Mouse (Mus musculus): ENCODE results near the gene Cmss1. TPM values are rescaled to one million over a fixed set of nuclear protein-coding genes. Genes with fewer than 3 reads are reported as not detected.

Gene Cmss1
- polyA plus RNA-seq, 1 experiment from 2014 or later: 19.1 TPM

DNA sequence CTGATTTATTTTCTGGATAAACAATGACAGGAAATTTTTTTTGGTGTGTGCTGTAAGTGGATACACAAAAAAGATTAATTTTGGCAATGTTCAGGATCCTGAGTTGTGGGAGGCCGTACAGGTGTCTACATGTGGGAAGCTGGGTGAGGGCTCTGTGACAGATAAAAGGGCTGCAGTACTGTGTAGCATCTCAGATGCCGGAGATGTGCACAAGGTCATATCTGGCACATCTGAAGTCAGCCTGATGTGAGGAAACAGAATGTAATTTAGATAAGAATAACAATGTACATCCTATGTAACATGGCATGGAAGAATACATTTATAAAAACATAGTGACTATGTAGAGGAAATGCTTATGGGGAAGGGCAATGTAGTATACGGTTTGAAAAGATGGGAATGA lies 293.2 kb downstream of the Cmss1 start:
- no peak overlapping the region for H3K4me2 ChIP-seq (ENCODE audit: low read depth, low read length)
- DNase-seq (no peak), ATAC-seq (no peak)
- no peaks in the 10 kb centered on the region for H3K9me3 ChIP-seq (ENCODE audit: low read length)
- no peaks in the 10 kb centered on the region for H3K27me3 ChIP-seq (ENCODE audit: insufficient read depth, low read length)
- WGBS (ENCODE audit: insufficient replicate concordance): 70% methylated on average over 3 of the region's 3 CpGs
- H3K27ac ChIP-seq (ENCODE audit: low read depth): no peak overlapping the region
- no peak overlapping the region for H3K9ac ChIP-seq (replicated peaks)
- no peaks in the 10 kb centered on the region for H3K36me3 ChIP-seq (replicated peaks; ENCODE audit: insufficient read depth, low read length)
- H3K4me3 ChIP-seq (ENCODE audit: low read depth, low read length): no peak overlapping the region
- TF ChIP-seq EP300 (IDR thresholded peaks at IDR 0.05; ENCODE audit: low read depth): no peak
- no peak for TF ChIP-seq CTCF (IDR thresholded peaks at IDR 0.05; ENCODE audit: low read depth)
- H3K4me1 ChIP-seq (ENCODE audit: insufficient read depth): no peaks in the 10 kb centered on the region

DNA sequence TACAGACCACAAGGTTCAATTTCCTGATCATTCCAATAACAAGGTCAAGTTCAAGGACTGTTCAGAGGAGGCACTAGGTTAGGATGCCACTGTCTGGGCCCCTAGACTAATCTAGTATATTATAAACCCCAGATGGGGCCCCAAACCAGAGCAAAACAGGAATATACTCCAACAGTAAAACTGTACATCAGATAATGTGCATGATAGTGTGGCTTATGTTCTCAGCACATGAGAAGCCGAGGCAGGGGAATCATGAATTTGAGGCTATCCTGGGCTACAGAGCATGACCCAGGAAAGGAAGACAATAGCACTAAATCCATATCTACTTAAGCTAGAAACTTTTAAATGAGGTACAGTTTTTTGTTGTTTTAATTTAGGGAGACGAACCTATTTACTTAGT lies 294.5 kb downstream of the Cmss1 start:
- Histone ChIP-seq H3K27me3 (ENCODE audit: insufficient read depth, low read length) (no peaks in the 10 kb centered on the region), H3K4me1 (ENCODE audit: insufficient read depth) (no peaks in the 10 kb centered on the region), H3K27ac (ENCODE audit: low read depth) (no peak overlapping the region), H3K9ac (replicated peaks) (no peak overlapping the region), H3K36me3 (replicated peaks; ENCODE audit: insufficient read depth, low read length) (no peaks in the 10 kb centered on the region), H3K9me3 (ENCODE audit: low read length) (no peaks in the 10 kb centered on the region), H3K4me3 (ENCODE audit: low read depth, low read length) (no peak overlapping the region), H3K4me2 (ENCODE audit: low read depth, low read length) (no peak overlapping the region)
- WGBS (ENCODE audit: insufficient replicate concordance): 67% methylated on average over 2 of the region's 2 CpGs
- TF ChIP-seq EP300 (IDR thresholded peaks at IDR 0.05; ENCODE audit: low read depth) (no peak), CTCF (IDR thresholded peaks at IDR 0.05; ENCODE audit: low read depth) (no peak)
- ATAC-seq: no peak
- no peak for DNase-seq

GRCm38 (mm10) chr16:57305463-57305862 lies 301.2 kb downstream of the Cmss1 start:
- H3K9ac ChIP-seq (replicated peaks): no peak overlapping the region
- 81% methylated on average over 6 of the region's 6 CpGs for WGBS (ENCODE audit: insufficient replicate concordance)
- H3K27me3 ChIP-seq (ENCODE audit: insufficient read depth, low read length): no peaks in the 10 kb centered on the region
- no peak overlapping the region for H3K4me3 ChIP-seq (ENCODE audit: low read depth, low read length)
- ATAC-seq: no peak
- DNase-seq: no peak
- no peak overlapping the region for H3K27ac ChIP-seq (ENCODE audit: low read depth)
- H3K36me3 ChIP-seq (replicated peaks; ENCODE audit: insufficient read depth, low read length): no peaks in the 10 kb centered on the region
- no peaks in the 10 kb centered on the region for H3K4me1 ChIP-seq (ENCODE audit: insufficient read depth)
- H3K4me2 ChIP-seq (ENCODE audit: low read depth, low read length): no peak overlapping the region
- TF ChIP-seq CTCF (IDR thresholded peaks at IDR 0.05; ENCODE audit: low read depth): no peak
- no peak for TF ChIP-seq EP300 (IDR thresholded peaks at IDR 0.05; ENCODE audit: low read depth)
- H3K9me3 ChIP-seq (ENCODE audit: low read length): no peaks in the 10 kb centered on the region

- DNase-seq (no peak), ATAC-seq (no peak)
- TF ChIP-seq CTCF (IDR thresholded peaks at IDR 0.05; ENCODE audit: low read depth) (no peak), EP300 (IDR thresholded peaks at IDR 0.05; ENCODE audit: low read depth) (no peak)
- H3K9me3 ChIP-seq (ENCODE audit: low read length): no peaks in the 10 kb centered on the region
- H3K27ac ChIP-seq (ENCODE audit: low read depth): no peak overlapping the region
- H3K27me3 ChIP-seq (ENCODE audit: insufficient read depth, low read length): no peaks in the 10 kb centered on the region
- H3K9ac ChIP-seq (replicated peaks): no peak overlapping the region
- no peaks in the 10 kb centered on the region for H3K4me1 ChIP-seq (ENCODE audit: insufficient read depth)
- 81% methylated on average over 19 of the region's 19 CpGs for WGBS (ENCODE audit: insufficient replicate concordance)
- H3K4me3 ChIP-seq (ENCODE audit: low read depth, low read length): no peak overlapping the region
- H3K36me3 ChIP-seq (replicated peaks; ENCODE audit: insufficient read depth, low read length): no peaks in the 10 kb centered on the region
- no peak overlapping the region for H3K4me2 ChIP-seq (ENCODE audit: low read depth, low read length)
Observed at GRCm38 (mm10) chr16:57303716-57304115, 302.9 kb downstream of the Cmss1 start.

DNA sequence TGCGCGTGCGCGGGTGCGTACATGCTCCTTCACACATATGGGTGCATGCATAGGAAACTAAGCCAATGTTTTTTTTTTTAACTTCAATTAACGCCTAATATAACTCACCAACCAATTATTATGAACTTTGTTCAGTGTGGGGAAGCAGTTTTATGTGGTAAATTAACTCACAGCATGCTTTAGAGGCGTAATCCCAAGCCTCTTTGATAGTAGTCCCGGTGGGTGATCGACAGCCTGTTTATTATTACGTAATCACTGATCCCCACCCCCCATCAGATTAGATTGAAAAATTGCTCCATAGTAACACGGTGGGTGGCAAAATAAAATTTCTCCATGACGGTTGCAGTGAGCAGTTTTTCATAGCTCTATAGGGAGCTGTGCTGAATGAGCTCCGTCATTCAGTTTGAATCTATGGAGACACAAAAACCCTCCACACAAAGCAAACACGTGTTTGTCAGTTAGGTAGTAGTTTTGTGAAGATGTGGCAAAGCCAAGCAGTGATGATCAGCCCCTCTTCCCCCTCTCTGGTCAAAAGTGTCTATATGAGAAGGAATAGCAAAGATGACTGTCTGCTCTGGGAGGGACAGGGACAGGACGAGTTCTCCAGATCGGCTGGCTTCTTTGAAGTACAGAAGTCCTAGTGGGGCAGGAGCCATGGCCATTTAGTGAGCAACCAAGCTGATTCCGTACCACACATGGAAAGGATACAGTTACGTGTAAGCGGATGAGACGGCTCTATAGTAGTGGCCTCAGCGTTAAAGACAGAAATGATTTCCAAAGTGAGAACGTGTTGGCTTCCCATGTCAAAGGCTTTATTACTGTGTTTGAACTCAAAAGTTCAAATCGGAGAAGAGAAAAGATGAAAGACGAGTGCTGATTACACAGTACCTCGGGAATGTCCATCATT lies 303.6 kb downstream of the Cmss1 start:
- Histone ChIP-seq H3K9me3 (ENCODE audit: low read length) (no peaks in the 10 kb centered on the region), H3K4me3 (ENCODE audit: low read depth, low read length) (no peak overlapping the region), H3K27ac (ENCODE audit: low read depth) (no peak overlapping the region), H3K27me3 (ENCODE audit: insufficient read depth, low read length) (no peaks in the 10 kb centered on the region), H3K4me1 (ENCODE audit: insufficient read depth) (no peaks in the 10 kb centered on the region), H3K4me2 (ENCODE audit: low read depth, low read length) (no peak overlapping the region), H3K9ac (replicated peaks) (no peak overlapping the region), H3K36me3 (replicated peaks; ENCODE audit: insufficient read depth, low read length) (no peaks in the 10 kb centered on the region)
- 86% methylated on average over 25 of the region's 25 CpGs for WGBS (ENCODE audit: insufficient replicate concordance)
- DNase-seq: no peak
- ATAC-seq: no peak
- no peak for TF ChIP-seq EP300 (IDR thresholded peaks at IDR 0.05; ENCODE audit: low read depth)
- no peak for TF ChIP-seq CTCF (IDR thresholded peaks at IDR 0.05; ENCODE audit: low read depth)

DNA sequence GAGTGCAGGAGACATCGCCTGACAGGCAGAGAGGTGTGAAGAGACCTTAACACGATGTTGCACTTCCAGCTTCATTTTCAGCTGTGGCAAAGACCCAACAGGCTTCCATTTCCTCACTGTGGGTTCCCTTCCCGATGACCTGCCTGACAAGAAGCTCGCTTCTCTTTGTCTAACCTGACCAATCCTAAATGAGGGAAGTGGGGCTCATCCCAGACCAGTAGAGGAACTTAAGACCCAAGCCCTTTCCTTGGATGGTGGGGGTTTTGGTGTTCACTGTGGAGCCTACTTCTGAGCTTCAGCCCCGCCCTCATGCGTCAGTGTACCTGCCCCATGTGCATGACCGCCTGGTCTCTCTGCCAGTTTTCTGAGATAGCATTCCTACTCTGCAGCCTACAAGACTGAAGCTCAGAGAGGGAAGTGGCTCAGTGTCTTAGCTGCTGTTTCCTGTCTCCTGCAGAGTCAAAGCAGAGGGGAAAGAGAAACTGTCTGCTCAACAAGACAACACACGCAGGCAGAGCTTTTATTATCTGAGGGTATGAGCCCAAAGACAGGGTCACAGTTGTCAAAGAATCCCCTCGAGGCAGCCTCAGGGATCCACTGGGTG lies 305.1 kb downstream of the Cmss1 start:
- no peak for DNase-seq
- peak; percentile 27; the same call in 1 of the 2 replicates for ATAC-seq
- peak overlapping the region; percentile 26; the same call in 1 of the 2 replicates for H3K4me2 ChIP-seq (ENCODE audit: low read depth, low read length)

More for the DNA sequence above, 305.1 kb downstream of the Cmss1 start:
- H3K27ac ChIP-seq (ENCODE audit: low read depth): no peak overlapping the region
- WGBS (ENCODE audit: insufficient replicate concordance): 49% methylated on average over 9 of the region's 9 CpGs
- H3K9me3 ChIP-seq (ENCODE audit: low read length): no peaks in the 10 kb centered on the region
- no peaks in the 10 kb centered on the region for H3K36me3 ChIP-seq (replicated peaks; ENCODE audit: insufficient read depth, low read length)
- H3K4me3 ChIP-seq (ENCODE audit: low read depth, low read length): no peak overlapping the region
- no peaks in the 10 kb centered on the region for H3K4me1 ChIP-seq (ENCODE audit: insufficient read depth)
- H3K27me3 ChIP-seq (ENCODE audit: insufficient read depth, low read length): no peaks in the 10 kb centered on the region
- no peak overlapping the region for H3K9ac ChIP-seq (replicated peaks)
- TF ChIP-seq CTCF (IDR thresholded peaks at IDR 0.05; ENCODE audit: low read depth): no peak
- TF ChIP-seq EP300 (IDR thresholded peaks at IDR 0.05; ENCODE audit: low read depth): no peak

All from liver, postnatal 0 days (tissue).